Mouse (Mus musculus) kidney, postnatal 4 days (tissue): ENCODE measurements around the gene Tmem274.

ENCODE experiments used
- DNase-seq, 2 experiments: peaks; one replicate each; pipeline ENCODE4 v3.0.0; 2021; ENCODE audit warnings: mixed read lengths in 2 of 2

The Tmem274 gene

DNA sequence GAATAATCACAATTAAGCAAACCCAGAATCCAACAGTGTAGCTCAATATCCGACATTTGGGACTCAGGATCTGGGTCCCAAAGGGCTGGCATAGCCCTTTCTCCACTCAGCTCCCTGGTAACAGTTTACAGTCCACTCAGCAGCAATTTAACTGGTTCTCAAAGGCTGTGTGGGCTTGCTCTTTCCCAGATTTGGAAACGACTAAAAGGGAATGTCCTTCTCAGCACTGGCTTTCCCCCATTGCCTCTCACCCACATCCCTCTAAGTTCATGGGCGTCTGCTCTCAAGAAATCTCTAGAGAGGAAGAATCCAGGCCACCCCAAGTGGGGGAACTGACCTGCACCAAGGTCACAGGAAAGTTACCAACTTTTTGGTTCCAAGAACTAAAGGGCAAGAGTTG lies 7.4 kb downstream of the Tmem274 start:
- DNase-seq: no peak

DNA sequence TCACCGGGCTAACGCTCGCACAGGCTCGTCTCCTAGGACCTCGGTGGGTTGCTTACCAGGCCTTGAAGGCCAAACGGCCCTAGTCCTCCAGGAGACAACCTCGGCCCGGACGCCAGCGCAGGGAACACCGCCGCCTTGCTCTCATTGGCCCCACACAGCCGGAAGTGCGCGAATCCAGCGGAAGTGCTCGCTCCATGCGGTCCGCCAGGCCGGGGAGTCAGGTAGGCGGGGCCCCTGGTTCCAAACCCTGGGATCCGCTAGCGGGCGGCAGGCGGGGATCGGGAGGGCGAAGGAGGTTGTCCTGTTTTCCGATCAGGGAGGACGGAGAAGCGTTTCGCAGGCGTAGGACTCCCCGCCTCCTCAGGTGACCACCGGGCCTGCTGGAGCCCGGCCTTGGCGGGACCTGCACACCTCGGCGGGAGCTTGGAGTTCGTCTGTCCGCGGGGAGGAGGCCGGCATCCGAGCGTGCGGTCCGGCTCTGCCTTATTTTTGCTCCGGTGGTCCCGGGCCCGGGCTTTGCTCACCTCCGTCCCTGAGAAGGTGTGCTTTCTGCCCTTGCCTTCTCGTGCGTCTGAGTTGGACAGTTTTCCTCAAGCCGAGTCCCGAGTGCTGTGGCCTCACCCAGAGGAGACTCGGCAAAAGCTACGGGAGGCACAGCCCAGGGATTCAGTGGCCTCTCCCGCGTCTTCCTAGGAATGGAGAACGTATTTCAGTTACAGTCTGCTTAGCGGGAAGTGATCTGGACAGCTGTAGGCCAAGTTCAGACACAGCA lies 8.1 kb downstream of the Tmem274 start, which contains the start of the genes Nmnat1 and Lzic:
Gene Nmnat1 (minus strand): TSS at position 150 of the 772 bp plus-strand sequence.
Gene Lzic (plus strand): TSS at position 177 of the 772 bp plus-strand sequence.
- peak; percentile 95 to 98 for DNase-seq

DNA sequence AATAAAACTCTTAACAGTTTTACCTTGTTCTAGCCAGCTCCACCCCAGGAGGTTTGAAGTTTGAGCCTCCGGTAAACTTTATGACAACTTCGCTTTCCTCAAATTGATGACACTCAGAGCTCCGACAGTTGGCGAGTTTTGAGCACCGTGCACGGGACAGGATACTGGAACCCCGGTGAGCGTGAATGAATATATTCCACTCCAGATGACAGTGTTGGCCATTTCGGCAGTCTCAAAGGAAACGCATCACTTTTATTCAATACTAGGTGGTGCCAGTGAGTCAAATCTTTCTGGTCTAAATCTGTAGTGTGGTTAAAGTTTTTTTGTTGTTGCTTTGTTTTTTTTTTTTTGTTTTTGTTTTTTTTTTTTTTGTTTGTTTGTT lies 8.6 kb downstream of the Tmem274 start:
- DNase-seq: peak; percentile 6 to 34

DNA sequence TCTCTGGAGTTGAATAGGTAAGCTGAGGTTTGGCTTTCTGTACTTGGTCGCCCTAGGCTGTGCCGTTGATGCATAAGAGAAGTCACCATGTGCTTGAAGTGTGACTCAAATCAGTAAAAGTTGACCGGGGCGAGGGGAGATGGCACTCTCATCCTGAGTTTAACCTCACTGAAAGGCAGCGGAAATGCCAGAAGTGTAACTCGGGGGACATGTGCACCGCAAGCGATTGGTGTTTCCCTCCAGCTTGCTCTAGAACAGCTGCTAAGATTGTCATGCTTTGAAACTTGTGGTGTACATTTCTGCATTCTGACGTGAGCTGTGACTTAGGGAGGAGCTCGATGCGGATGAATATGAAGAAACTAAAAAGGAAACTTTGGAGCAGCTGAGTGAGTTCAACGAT lies 10.6 kb downstream of the Tmem274 start:
- no peak for DNase-seq

DNA sequence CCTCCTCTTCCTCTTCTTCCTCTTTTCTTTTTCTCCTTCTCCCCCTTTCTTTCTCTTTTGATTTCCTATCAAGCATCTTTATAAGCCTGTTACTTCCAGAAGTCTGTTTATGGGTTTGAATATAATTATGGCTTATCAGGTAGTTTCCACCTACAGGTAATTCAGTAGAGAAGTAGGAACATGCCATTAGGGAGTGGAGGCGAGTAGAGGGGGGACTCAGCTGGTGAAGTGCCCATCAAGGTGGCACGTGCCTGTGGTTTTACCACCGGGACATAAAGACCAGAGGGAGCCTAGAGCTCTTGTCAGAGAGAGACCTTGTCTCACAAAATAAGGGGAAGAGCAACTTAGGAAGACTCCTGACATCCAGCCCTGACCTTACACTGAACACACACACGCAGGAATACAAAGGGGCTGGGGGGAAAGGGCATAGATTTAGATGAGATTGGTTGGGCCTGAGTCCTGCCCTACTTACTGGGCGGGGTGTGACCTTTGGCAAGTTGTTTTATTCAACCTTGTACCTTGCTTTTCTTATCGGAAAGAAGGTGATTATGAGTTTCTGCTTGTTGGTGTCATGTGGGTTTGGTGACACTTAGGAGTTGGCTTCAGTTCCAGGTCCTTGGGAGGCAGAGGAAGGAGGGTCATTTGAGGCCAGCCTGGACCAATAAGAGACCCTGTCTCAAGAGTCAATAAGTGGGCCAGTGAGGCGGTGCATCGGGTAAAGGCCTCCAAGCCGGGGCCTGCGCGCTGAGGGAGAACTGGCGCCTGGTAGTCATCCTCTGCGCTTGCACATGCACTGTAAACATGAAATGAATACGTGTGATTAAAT lies 12.4 kb downstream of the Tmem274 start:
- no peak for DNase-seq

DNA sequence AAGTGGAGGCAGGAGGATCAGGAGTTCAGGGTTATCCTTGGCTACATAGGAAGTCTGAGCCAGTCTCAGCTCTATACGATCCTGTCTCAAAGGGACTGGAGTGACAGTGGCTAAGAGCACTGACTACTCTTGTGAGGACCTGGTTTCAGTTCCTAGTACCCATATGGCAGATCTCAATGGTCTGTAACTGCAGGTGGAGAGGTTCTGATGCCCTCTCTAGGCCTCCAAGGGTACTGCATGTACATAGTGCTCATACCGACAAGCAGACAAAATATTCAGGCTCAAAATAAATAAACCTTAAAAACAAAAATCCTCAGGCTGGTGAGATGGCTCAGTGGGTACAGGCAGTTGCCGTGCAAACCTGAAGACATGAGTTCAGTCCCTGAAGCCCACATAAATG lies 14.0 kb downstream of the Tmem274 start:
- no peak for DNase-seq

DNA sequence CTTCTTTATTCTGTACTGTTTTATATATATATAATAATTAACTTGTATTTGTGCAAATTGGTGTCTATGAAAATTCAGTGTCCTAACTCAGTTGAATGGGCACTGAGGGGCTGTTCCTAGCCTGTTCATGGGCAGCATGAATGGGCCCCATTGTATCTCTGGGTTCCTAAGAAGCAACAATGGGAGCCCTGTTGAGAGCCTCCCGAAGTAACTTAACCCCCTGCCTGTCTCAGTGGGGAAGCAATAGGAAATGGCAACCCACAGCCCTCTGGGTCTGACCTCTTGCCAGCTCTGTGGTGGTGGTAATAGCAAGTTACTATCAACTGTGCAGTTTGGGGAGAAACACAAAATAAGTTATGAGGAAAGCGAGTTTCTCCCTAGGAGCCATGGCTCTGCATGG lies 19.4 kb downstream of the Tmem274 start:
- DNase-seq: no peak

DNA sequence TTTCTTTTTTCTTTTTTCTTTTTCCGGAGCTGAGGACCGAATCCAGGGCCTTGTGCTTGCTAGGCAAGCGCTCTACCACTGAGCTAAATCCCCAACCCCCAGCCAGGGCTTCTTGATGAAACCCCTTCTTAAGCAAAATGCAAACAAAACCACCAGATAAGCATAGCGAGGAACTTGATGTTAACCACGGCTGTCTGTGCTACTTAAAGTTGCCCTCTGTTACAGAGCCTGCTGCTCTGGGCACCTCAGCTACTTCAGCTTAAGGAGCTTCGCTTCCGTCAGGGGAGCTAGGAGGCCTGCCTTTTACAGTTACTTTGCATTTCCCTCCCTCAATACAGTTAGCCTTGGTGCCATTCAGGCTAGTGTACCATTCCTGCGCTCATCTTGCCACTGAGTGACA lies 21.7 kb downstream of the Tmem274 start:
- DNase-seq: no peak

DNA sequence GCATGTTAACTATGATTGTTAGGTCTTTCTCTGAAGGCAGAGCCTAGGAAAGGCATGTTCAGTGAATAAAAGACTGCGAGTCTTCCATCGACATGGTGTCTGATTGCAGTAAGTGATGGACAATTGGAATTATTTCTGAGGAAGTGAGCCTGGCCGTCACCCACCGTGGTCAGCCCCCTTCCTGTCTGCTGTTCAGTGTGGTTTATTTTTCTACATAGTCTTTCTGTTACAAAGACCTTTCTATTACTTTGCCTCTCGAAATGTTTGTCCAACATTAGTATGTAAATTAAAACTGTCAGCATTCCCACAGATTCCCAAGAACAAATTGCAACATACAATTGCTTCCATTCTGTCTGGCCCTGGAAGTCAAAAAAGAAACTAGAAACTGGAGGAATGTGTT lies 22.6 kb downstream of the Tmem274 start:
- no peak for DNase-seq

DNA sequence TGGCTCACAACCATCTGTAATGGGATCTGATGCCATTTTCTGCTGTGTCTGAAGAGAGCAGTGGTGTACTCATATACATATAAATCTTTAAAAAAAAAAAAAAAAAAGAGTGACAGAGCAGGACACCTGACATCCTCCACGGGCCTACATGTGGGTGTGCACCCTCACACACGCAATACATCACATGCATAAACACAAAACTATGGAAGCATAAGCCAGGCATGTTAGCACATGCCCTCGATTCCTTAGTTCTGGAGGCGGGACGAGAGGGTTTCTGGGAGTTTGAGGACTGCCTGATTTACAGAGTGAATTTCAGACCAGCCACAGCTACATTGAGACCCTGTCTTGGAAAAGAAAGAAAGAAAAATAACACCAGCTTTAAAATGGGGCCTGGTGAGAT lies 27.2 kb downstream of the Tmem274 start:
- no peak for DNase-seq

DNA sequence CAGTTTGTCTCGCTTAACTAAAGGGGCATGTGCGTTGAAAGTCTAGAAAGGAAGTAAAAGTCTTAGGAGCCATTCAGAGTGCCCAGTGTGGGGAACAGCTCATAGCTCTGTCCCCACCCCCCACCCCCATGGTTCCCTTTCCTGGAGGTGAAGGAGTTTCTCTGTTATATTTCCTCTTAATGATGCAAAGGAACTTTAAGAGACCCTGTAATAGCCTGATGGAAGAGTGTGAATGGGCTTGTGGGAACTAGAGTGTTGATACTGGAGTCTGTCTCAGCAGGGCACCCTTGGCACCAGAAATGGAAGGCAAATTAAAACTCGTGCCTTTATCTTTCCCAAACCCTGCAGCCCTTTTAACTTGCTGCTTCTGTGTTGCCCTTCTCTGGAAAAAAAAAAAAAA lies 27.7 kb downstream of the Tmem274 start:
- DNase-seq: no peak

DNA sequence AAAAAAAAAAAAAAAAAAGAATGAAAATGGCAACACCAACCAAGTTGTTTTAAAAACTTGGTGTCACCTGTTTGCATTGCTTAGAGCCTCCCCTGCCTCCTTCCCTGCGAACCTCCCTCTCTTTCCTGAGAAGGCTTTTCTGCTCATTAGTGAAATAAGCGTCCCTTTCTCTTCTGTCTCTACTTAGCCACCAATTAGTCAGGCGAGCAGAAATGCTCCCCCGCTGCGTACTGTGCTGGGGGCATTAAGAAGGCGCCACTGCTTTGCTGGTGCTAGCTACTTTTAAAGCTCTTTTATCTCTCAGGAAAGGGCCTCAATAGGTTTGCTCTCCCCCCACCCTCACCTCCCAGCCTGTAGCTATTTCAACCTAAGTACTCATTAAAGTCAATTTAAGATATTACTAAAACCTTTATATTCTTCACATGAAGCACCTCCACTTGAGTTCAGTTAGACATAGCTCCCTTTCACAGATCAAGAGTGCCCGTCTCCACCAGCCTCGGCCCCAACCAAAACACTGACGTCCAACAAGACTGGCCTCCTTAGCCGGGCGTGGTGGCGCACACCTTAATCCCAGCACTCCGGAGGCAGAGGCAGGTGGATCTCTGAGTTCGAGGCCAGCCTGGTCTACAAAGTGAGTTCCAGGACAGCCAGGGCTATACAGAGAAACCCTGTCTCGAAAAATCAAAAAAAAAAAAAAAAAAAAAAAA lies 28.2 kb downstream of the Tmem274 start:
- DNase-seq: no peak

DNA sequence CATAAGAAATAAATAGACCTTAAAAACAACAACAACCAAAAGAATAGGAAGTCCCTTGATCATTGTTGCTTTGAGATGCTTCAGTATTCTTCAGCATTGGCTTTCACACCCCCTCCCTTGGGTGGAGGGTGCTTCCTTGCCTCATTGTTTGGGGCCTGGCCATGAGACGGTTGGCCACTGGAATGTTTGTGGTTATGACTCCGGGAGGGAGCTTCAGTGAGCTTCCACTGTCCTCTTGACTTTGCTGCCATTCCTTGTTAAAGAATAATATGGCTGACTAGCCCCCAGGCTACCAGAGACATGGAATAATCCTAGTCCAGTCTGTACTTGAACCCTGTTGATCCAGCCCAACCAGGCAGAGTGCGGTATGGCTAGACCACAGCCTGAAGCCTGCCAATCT lies 29.7 kb downstream of the Tmem274 start:
- no peak for DNase-seq

DNA sequence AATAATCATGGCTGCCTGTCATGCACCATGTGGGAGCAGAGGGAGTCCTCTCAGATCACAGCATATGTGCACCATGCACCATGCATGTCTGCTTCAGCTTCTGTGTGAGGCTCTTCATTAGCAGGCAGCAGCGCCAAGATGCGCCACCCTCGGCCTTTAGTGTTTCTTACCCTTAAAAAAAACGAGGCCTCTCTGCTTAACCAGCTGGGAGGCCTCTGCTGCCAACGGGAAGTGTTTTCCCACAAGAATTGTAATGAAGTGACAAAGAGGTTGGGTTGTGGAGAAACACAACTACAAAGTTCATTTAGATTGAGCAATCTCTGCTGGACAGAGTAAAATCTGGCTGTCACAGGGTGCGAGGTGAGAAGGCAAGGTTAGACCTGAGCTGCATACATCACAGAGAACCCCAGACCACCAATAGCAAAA lies 34.1 kb downstream of the Tmem274 start:
- no peak for DNase-seq

DNA sequence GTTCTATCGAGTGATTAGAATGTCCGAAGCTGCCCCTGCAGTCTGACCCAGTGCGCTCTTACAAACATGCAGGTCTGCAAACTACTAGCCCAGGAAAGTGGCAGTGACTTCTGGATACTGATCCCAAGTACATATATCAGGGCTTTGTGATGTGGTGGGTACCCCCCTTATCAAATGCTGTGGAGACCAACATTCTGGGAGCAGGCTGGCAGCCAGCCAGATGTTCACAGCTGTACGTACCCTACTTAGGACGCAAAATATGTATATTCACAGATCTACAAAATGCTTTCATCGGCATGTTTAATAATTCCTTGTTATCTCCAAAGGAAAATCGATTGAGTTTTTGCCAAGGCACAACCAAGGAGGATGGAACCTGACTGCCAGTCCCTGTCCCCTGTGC lies 34.9 kb downstream of the Tmem274 start:
- no peak for DNase-seq

DNA sequence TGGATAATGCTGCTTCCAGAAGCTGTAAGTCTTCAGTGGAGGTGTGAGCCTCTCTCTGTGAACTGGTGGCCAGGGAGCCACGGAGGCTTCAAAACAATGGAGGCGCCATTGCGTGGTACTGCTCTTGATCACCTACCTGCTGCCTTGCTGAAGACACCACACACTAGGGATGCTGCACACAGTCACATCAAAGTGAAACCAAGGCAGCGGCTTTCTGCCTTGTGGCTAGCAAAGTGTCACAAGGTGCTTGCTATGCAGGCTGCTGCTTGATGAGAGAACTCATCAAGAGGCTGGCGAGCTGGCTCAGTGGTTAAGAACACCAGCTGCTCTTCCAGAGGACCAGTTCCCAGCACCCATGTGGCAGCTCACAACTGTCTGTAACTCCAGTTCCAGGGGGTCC lies 38.5 kb downstream of the Tmem274 start:
- DNase-seq: no peak

DNA sequence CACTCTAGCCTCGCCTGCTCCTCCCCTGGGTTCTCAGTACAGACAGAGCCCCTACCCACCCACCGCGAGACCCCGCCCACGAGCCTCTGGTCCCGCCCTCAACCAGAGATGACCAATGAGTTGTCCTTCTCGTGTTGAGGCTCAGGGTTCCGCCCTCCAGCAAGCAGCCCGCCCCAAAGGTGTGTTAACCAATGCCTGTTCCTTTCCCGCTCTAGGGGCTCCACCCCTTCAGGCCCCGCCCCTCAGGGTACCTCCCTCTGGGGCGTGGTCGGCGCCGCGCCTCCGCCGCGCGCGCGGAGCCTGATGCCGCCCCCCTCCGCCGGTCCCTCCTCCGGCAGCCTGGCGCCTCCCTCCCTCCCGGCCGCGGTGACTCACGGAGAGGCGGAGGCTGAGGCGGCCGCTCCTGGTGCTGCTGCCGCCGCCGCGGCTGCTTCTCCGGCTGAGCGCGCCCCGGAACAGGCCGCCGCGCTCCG lies 40.7 kb downstream of the Tmem274 start, which contains the start of gene Ctnnbip1:
Gene Ctnnbip1 (plus strand): TSS at position 369 of the 473 bp plus-strand sequence.
- peak; percentile 97 to 98 for DNase-seq

DNA sequence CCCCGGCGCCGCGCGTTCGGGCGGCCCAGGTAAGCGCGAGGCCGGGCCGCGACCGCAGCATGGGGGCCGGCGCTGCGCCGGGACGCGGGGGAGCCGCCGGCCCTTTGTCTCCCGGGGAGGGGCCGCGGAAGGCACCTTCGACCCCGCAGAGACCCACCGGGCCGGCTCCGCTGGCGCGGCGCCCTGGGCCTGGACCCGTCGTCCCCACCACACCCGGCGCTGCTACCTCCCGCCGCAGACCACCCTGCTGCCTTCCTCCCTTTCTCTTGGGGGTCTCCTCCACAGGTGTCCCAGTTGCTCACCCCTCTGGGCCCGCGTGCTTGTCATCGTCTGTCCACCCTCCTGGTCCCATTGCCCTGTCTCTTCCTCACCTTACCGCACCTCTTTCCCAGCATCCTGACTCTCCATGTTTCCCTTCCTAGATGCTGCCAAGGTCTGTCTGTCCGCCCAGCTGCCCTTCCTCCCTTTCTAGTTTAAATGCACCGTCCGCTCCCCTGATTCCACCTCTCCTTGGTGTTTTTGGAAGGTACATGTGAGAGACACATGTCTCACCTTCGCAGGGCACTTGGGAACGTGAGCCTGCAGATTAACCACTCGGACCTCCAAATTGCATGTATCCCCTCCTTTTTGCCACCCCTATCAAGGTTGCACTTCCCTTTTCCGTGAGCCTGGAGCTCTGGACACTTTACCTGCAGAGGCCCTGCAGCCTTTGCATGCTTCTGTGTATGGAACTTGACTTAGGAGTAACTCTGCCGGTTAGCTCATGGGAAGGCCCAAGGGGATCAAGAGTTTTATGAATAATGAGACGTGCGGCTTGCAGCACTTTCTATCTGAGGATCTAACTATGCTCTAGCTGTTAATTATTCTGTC lies 41.4 kb downstream of the Tmem274 start:
- no peak for DNase-seq

DNA sequence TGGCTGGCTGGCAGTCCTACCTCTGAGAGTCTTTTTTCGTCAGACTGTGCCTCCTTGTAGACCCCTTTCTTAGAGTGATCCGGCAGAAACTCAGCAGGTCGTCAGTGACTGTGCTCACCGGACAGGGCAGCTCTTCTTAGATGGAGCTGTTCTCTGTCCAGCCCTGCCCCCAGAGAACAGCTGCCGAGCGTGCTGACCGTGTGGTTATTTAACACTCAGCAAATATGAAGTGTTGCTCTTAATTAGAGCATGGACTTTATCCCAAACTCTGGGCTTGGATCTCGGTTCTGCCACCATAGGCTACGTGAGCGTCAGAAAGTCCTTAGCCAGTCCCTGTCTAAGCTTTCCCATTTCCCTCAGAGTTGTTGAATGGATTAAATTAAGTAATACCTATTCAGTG lies 44.1 kb downstream of the Tmem274 start:
- peak; percentile 23 to 43 for DNase-seq

DNA sequence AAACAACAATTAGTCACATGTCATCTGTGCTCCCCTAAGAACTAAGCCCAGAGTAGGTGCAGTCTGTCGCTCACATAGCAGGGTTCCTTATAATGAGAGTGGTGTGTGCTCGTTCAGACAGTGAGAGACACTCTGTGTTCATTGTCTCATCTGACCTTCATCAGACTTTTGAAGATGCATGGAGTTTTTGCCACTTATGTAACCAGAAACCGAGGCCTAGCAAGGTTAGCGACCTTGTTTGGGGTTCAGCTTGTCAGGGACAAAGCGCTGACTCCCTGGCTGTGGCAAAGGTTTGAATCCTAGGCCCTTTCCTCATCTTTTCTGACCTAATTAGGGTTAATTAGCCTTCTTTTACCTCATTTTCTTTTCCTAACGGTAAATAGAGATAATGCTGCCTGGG lies 46.8 kb downstream of the Tmem274 start:
- no peak for DNase-seq

DNA sequence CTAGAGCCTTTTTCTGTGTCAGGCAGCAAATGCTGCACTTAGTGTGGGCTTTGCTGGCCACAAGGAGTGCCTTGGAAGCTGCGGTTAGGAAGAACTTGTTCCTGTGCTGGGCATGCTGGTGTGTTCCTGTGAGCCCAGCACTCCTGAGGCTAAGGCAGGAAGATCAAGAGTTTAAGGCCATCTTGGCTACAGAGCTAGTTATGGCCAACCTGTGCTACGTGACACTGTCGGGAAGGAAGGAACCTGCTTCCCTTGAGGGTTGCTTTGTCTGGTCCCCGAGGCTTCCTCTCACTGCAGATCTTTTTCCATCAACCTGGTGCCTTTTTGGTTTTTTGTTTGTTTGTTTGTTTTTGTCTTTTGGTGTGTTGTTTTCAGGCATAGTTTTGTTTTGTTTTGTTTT lies 48.0 kb downstream of the Tmem274 start:
- DNase-seq: no peak

DNA sequence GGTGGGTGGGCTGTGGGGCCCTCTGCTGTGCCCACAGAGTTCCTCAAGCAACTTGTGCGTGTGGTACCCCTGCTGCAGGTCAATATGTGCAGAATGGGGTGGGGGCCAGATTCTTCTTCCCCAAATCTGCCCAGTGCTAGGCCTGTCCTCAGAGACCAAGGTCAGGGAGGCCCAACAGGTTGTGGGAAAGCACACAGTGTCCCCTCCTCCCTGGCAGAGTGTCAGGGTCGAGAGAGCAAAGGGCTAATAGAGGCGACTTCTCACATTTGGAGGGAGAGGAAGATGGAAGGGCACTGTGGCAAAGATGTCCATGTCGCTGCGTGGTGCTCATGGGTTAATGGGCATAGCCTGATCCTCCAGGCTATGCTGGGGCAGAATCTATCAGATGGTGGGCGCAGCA lies 48.6 kb downstream of the Tmem274 start:
- no peak for DNase-seq
